Mouse (Mus musculus): Measurements from ENCODE around the gene Scn9a. TPM values are rescaled to one million over a fixed set of nuclear protein-coding genes. Genes with fewer than 3 reads are reported as not detected.

Scn9a gene
- total and polyA plus RNA-seq, 2 experiments, result not detected

- Histone ChIP-seq H3K36me3 (ENCODE audit: control insufficient read depth, insufficient read depth, low read length) (no peaks in the 10 kb centered on the region), H3K4me1 (ENCODE audit: control insufficient read depth, insufficient read depth, low read length) (no peaks in the 10 kb centered on the region), H3K9ac (ENCODE audit: low read depth, low read length) (no peak overlapping the region), H3K79me2 (ENCODE audit: control insufficient read depth, insufficient read depth, low read length) (no peaks in the 10 kb centered on the region), H3K4me3 (ENCODE audit: insufficient read depth, low read depth, low read length) (no peak overlapping the region), H3K27me3 (ENCODE audit: control insufficient read depth, insufficient read depth, low read length) (no peaks in the 10 kb centered on the region), H3K27ac (replicated peaks; ENCODE audit: insufficient read depth, low read depth, low read length) (no peak overlapping the region)
- no peak for TF ChIP-seq POLR2A (IDR thresholded peaks at IDR 0.05; ENCODE audit: extremely low read depth, insufficient read depth, low read length)
- no peak for TF ChIP-seq CTCF (IDR thresholded peaks at IDR 0.05; ENCODE audit: low read depth, low read length)
- DNase-seq (ENCODE audit: extremely low read depth, low read depth, low spot score), result no peak
- 27% methylated on average over 2 of the region's 2 CpGs for WGBS
Observed at GRCm38 (mm10) chr2:66478395-66478794, 156.4 kb downstream of the Scn9a start.

GRCm38 (mm10) chr2:66473181-66473822, 161.5 kb downstream of the Scn9a start:
- DNase-seq (ENCODE audit: extremely low read depth, low read depth, low spot score), result peak; percentile 24
- H3K27ac ChIP-seq (replicated peaks; ENCODE audit: insufficient read depth, low read depth, low read length), result no peak overlapping the region
- no peak overlapping the region for H3K9ac ChIP-seq (ENCODE audit: low read depth, low read length)

GRCm38 (mm10) chr2:66465484-66465883, 169.3 kb downstream of the Scn9a start:
- Histone ChIP-seq H3K9ac (ENCODE audit: low read depth, low read length) (no peak overlapping the region), H3K27me3 (ENCODE audit: control insufficient read depth, insufficient read depth, low read length) (no peaks in the 10 kb centered on the region), H3K27ac (replicated peaks; ENCODE audit: insufficient read depth, low read depth, low read length) (no peak overlapping the region), H3K36me3 (ENCODE audit: control insufficient read depth, insufficient read depth, low read length) (no peaks in the 10 kb centered on the region), H3K4me3 (ENCODE audit: insufficient read depth, low read depth, low read length) (no peak overlapping the region), H3K79me2 (ENCODE audit: control insufficient read depth, insufficient read depth, low read length) (no peaks in the 10 kb centered on the region), H3K4me1 (ENCODE audit: control insufficient read depth, insufficient read depth, low read length) (no peaks in the 10 kb centered on the region)
- 79% methylated on average over 3 of the region's 3 CpGs for WGBS
- DNase-seq (ENCODE audit: extremely low read depth, low read depth, low spot score), result no peak
- TF ChIP-seq POLR2A (IDR thresholded peaks at IDR 0.05; ENCODE audit: extremely low read depth, insufficient read depth, low read length) (no peak), CTCF (IDR thresholded peaks at IDR 0.05; ENCODE audit: low read depth, low read length) (no peak)

More at GRCm38 (mm10) chr2:66473181-66473822, 161.5 kb downstream of the Scn9a start:
- Histone ChIP-seq H3K4me3 (ENCODE audit: insufficient read depth, low read depth, low read length) (no peak overlapping the region), H3K79me2 (ENCODE audit: control insufficient read depth, insufficient read depth, low read length) (no peaks in the 10 kb centered on the region), H3K4me1 (ENCODE audit: control insufficient read depth, insufficient read depth, low read length) (no peaks in the 10 kb centered on the region), H3K27me3 (ENCODE audit: control insufficient read depth, insufficient read depth, low read length) (no peaks in the 10 kb centered on the region), H3K36me3 (ENCODE audit: control insufficient read depth, insufficient read depth, low read length) (no peaks in the 10 kb centered on the region)
- peak; percentile 7; the same call in 1 of the 2 replicates for TF ChIP-seq CTCF (IDR thresholded peaks at IDR 0.05; ENCODE audit: low read depth, low read length)
- no peak for TF ChIP-seq POLR2A (IDR thresholded peaks at IDR 0.05; ENCODE audit: extremely low read depth, insufficient read depth, low read length)
- 47% methylated on average over 3 of the region's 3 CpGs for WGBS

- no peak overlapping the region for H3K27ac ChIP-seq (replicated peaks; ENCODE audit: insufficient read depth, low read depth, low read length)
- H3K9ac ChIP-seq (ENCODE audit: low read depth, low read length), result no peak overlapping the region
- H3K79me2 ChIP-seq (ENCODE audit: control insufficient read depth, insufficient read depth, low read length), result no peaks in the 10 kb centered on the region
- H3K27me3 ChIP-seq (ENCODE audit: control insufficient read depth, insufficient read depth, low read length), result no peaks in the 10 kb centered on the region
- no peak for DNase-seq (ENCODE audit: extremely low read depth, low read depth, low spot score)
- no peak for TF ChIP-seq POLR2A (IDR thresholded peaks at IDR 0.05; ENCODE audit: extremely low read depth, insufficient read depth, low read length)
- no peak for TF ChIP-seq CTCF (IDR thresholded peaks at IDR 0.05; ENCODE audit: low read depth, low read length)
- H3K4me1 ChIP-seq (ENCODE audit: control insufficient read depth, insufficient read depth, low read length), result no peaks in the 10 kb centered on the region
- WGBS, result 81% methylated on average over 2 of the region's 2 CpGs
- no peaks in the 10 kb centered on the region for H3K36me3 ChIP-seq (ENCODE audit: control insufficient read depth, insufficient read depth, low read length)
- H3K4me3 ChIP-seq (ENCODE audit: insufficient read depth, low read depth, low read length), result no peak overlapping the region
Observed at GRCm38 (mm10) chr2:66464874-66465458, 169.8 kb downstream of the Scn9a start.

- Histone ChIP-seq H3K79me2 (ENCODE audit: control insufficient read depth, insufficient read depth, low read length) (no peaks in the 10 kb centered on the region), H3K4me3 (ENCODE audit: insufficient read depth, low read depth, low read length) (no peak overlapping the region), H3K27me3 (ENCODE audit: control insufficient read depth, insufficient read depth, low read length) (no peaks in the 10 kb centered on the region), H3K36me3 (ENCODE audit: control insufficient read depth, insufficient read depth, low read length) (no peaks in the 10 kb centered on the region), H3K9ac (ENCODE audit: low read depth, low read length) (no peak overlapping the region), H3K27ac (replicated peaks; ENCODE audit: insufficient read depth, low read depth, low read length) (no peak overlapping the region), H3K4me1 (ENCODE audit: control insufficient read depth, insufficient read depth, low read length) (no peaks in the 10 kb centered on the region)
- no peak for TF ChIP-seq CTCF (IDR thresholded peaks at IDR 0.05; ENCODE audit: low read depth, low read length)
- no peak for TF ChIP-seq POLR2A (IDR thresholded peaks at IDR 0.05; ENCODE audit: extremely low read depth, insufficient read depth, low read length)
- DNase-seq (ENCODE audit: extremely low read depth, low read depth, low spot score), result no peak
- 87% methylated on average over 6 of the region's 6 CpGs for WGBS
Observed at GRCm38 (mm10) chr2:66463916-66464315, 170.8 kb downstream of the Scn9a start.

GRCm38 (mm10) chr2:66462458-66462857, 172.3 kb downstream of the Scn9a start:
- H3K79me2 ChIP-seq (ENCODE audit: control insufficient read depth, insufficient read depth, low read length), result no peaks in the 10 kb centered on the region
- H3K4me3 ChIP-seq (ENCODE audit: insufficient read depth, low read depth, low read length), result no peak overlapping the region
- no peaks in the 10 kb centered on the region for H3K27me3 ChIP-seq (ENCODE audit: control insufficient read depth, insufficient read depth, low read length)
- 90% methylated on average over 1 of the region's 1 CpGs for WGBS
- no peaks in the 10 kb centered on the region for H3K4me1 ChIP-seq (ENCODE audit: control insufficient read depth, insufficient read depth, low read length)
- no peak overlapping the region for H3K27ac ChIP-seq (replicated peaks; ENCODE audit: insufficient read depth, low read depth, low read length)
- no peak for DNase-seq (ENCODE audit: extremely low read depth, low read depth, low spot score)
- TF ChIP-seq CTCF (IDR thresholded peaks at IDR 0.05; ENCODE audit: low read depth, low read length), result no peak
- no peak for TF ChIP-seq POLR2A (IDR thresholded peaks at IDR 0.05; ENCODE audit: extremely low read depth, insufficient read depth, low read length)
- no peaks in the 10 kb centered on the region for H3K36me3 ChIP-seq (ENCODE audit: control insufficient read depth, insufficient read depth, low read length)
- no peak overlapping the region for H3K9ac ChIP-seq (ENCODE audit: low read depth, low read length)
